Mouse (Mus musculus) regulatory T cell (primary cell): Measurements from ENCODE around the gene Zfp784.
"Not testable (repeated sequence)": the region's sequence is repeated elsewhere in the genome, so short reads cannot be mapped to it uniquely, and the experiment has no call there.

ENCODE experiments used
- in situ Hi-C: fragments of 300-600 bp; cut with MboI, MseI; formaldehyde crosslinking; loops from one replicate; pipeline ENCODE4 v1.15.1; 2025; ENCODE audit warnings: high pct_unique_total_duplicates

The Zfp784 gene

GRCm38 (mm10) chr7:5029946-5030345 lies 8.3 kb downstream of the Zfp784 start:
- in situ Hi-C loops = no loop called here

- in situ Hi-C loops = no loop called here
Measured at GRCm38 (mm10) chr7:5029543-5029942, 8.7 kb downstream of the Zfp784 start.

- in situ Hi-C loops = loop anchor here (5.0 kb wide), 1 partner anchor 36 kb away; no protein-coding TSS in a partner anchor
Measured at GRCm38 (mm10) chr7:5021197-5021596, 17.0 kb downstream of the Zfp784 start.

GRCm38 (mm10) chr7:5020685-5021084 lies 17.6 kb downstream of the Zfp784 start:
- in situ Hi-C loops = loop anchor here (5.0 kb wide), 1 partner anchor 37 kb away; no protein-coding TSS in a partner anchor

DNA sequence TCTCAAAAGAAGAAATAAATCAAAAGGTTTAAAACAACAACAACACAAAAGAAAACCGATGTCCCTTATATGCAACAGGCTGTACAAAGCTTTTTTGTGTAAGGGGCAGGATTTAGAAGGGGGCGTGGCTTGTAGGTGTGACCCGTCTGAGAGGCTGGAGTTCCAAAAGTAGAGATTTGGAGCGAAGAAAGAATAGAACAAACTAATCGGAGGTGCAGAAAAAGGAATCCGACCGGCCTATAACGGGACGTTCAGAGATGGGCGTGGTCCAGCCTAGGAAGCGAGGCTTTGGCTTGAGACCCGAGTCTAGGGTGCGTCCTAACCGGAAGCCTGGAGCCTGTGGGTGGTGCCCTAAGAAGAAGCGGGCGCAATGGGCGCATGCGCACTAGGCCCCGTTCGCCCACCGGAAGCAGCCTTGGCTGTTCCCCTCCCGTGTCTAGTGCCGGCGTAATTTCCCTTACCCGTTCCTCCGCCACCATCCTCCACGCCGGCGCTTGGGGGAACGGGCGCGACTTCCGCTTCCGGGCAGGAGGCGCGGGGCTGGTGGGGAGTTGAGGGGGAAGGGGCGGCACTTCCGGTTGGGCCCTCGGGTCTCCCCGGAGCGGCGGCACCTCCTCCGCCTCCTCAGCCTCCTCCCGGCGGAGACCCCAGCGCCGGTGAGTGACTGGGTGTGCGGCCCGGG lies 18.1 kb downstream of the Zfp784 start, which contains the start of the genes Zfp865 and Ccdc106:
Zfp865 (plus strand) TSS at position 377 of the 682 bp plus-strand sequence.
Ccdc106 (plus strand) TSS at position 554 of the 682 bp plus-strand sequence.
- in situ Hi-C loops = loop anchor here (5.0 kb wide), 2 partner anchors 37 to 338 kb away; no protein-coding TSS in a partner anchor

DNA sequence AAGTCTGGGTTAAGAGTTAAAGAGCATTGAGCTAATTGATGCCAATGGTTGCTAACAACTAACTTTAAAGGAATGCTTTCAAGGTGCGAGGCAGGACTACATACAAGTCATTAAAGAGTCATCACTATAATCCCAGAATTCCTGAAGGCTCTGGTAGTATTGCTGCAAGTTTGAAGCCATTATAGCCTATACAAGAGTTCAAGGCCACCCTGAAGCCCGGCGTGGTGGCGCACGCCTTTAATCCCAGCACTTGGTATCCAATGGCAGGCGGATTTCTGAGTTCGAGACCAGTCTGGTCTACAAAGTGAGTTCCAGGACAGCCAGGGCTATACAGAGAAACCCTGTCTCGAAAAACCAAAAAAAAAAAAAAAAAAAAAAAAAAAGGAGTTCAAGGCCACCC lies 18.7 kb downstream of the Zfp784 start:
- in situ Hi-C loops = loop anchor here (5.0 kb wide), 1 partner anchor 337 kb away; no protein-coding TSS in a partner anchor

DNA sequence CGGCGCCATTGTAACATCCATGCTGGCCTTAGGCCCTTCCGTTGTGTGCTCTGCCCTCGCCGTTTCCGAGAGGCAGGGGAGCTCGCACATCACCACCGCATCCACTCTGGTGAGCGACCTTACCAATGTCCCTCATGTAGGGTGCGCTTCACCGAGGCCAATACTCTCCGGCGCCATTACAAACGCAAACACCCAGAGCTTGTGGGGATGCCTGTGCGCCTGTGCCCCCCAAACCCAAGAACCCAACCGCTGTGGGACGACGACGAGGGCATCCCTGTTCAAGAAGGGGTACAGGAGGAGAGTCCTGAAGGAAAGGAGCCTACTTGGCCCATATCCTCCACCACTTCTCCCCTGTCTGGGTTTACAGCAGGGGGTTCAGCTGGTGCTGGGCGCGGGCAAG lies 20.3 kb downstream of the Zfp784 start:
- in situ Hi-C loops = loop anchor here (5.0 kb wide), 1 partner anchor 336 kb away; no protein-coding TSS in a partner anchor

DNA sequence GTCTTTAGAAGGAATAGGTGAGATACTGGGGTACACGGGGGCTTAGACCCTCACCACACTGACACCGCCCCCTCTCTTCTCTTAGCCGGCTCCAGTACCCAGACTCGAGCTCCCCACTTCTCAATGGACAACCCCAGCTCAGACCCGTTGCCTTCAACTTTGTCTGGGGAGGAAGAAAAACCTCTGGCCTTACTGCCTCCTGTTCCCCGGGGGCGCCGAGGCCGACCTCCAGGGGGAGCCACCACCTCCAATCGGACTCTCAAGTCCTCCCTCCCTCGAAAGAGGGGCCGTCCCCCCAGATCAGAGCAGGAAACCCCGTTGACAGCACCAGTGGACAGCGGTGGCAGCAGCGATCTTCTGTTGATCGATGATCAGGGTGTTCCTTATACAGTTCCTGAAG lies 20.9 kb downstream of the Zfp784 start:
- in situ Hi-C loops = loop anchor here (5.0 kb wide), 1 partner anchor 335 kb away; no protein-coding TSS in a partner anchor

- in situ Hi-C loops = loop anchor here (5.0 kb wide), 1 partner anchor 335 kb away; no protein-coding TSS in a partner anchor
Measured at GRCm38 (mm10) chr7:5016920-5017319, 21.3 kb downstream of the Zfp784 start.

GRCm38 (mm10) chr7:5016057-5016456 lies 22.2 kb downstream of the Zfp784 start:
- in situ Hi-C loops = loop anchor here (5.0 kb wide), 1 partner anchor 334 kb away; no protein-coding TSS in a partner anchor

- in situ Hi-C loops = loop anchor here (5.0 kb wide), 1 partner anchor 333 kb away; no protein-coding TSS in a partner anchor
Measured at GRCm38 (mm10) chr7:5015118-5016001, 22.9 kb downstream of the Zfp784 start, which contains the start of gene Gm44973. TSS of gene Gm44973 (plus strand) at chr7:5015496.

GRCm38 (mm10) chr7:5014251-5015117 lies 23.8 kb downstream of the Zfp784 start, which contains the start of the genes Zfp524 and Fiz1:
TSS of gene Zfp524 (plus strand) at chr7:5014415.
TSS of gene Fiz1 (minus strand) at chr7:5014697.
- in situ Hi-C loops = loop anchor here (5.0 kb wide), 1 partner anchor 332 kb away; no protein-coding TSS in a partner anchor

DNA sequence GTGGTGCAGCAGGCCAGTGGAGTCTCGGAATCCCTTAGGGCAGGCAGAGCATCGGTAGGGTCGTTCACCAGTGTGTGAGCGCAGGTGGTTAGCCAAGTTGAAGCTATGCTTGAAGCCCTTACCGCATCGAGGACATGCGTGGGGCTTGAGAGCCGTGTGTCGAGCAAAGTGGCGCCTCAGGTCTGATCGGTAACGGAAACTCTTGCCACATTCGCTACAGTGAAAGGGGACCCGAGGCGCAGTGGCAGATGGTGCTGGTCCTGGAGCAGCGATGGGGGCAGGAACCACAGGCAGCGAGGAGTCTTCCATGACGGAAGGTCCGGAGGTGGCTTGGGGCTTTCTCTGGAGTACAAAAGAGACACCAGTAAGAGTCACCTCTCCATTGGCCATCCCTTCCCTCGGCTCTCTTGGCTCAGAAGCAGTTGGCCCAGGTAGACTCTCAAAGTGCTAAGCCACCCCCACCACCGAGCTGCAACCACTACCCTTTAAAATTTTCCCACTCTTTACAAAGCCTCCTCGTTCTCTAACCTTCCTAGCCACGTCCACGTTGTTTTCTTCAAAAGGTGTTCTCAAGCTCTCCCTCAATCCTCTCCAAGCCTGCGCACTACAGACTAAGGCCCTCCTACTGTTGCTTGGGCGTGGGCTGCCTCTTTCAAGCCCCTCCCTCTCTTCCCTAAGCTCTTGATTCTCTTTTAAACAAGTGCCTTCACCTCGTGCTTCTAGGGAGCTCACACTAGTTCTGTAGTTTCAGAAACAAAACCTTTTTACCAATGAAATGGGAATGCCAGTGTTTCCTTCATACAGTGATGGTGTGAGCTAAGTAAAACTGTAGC lies 25.3 kb downstream of the Zfp784 start:
- in situ Hi-C loops = no loop called here

- in situ Hi-C loops = no loop called here
Measured at GRCm38 (mm10) chr7:5008229-5008628, 30.0 kb downstream of the Zfp784 start.

DNA sequence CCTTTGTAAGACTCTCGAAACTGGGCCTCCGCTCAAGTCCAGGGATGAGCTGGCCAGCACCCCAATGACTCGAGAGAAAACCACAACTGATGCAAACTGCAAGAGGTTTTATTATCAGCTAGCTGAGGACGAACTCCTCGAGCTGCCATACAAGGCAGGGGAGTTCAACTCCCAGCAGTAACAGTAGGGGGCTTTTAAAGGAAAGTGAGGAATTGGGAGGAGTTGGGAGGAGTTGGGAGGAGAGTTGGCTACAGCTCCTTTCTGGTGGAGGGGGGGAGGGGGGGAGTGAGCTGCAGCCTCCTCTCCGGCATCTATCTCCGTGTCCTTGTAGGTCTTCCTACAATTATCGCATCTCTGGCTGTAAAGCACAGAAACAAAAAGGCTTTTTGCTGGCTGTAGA lies 35.4 kb downstream of the Zfp784 start:
- in situ Hi-C loops = not testable (repeated sequence)

DNA sequence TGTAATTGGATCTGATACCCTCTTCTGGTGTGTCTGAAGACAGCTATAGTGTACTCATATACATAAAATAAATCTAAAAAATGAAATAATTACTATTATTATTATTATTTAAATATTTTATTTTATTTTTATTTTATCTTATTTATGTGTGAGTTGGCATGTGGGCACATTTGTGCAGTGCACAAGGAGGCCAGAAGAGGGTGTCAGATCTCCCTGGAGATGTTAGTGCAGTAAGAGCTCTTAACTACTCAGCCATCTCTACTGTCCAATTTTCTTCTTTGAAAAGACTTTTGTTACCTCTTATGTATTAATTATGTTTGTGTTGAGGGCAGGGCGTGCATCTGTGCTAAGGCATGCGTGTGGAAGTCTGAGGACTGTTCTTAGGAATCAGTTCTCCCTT lies 38.4 kb downstream of the Zfp784 start:
- in situ Hi-C loops = no loop called here

DNA sequence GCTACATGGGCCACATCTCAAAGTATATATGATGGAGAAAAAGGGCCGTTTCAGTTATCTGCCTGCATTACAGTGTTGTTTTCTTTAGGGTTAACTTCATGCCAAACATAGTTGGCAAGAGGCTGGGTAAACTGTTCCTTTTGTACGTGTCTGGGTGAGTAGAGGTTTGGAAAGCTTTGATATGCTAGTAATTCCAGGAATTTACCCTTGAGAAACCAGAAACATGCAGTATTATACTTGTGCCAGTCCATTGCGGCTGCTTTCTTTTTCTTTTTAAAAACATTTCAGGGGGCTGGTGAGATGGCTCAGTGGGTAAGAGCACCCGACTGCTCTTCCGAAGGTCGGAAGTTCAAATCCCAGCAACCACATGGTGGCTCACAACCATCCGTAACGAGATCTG lies 41.3 kb downstream of the Zfp784 start:
- in situ Hi-C loops = no loop called here

DNA sequence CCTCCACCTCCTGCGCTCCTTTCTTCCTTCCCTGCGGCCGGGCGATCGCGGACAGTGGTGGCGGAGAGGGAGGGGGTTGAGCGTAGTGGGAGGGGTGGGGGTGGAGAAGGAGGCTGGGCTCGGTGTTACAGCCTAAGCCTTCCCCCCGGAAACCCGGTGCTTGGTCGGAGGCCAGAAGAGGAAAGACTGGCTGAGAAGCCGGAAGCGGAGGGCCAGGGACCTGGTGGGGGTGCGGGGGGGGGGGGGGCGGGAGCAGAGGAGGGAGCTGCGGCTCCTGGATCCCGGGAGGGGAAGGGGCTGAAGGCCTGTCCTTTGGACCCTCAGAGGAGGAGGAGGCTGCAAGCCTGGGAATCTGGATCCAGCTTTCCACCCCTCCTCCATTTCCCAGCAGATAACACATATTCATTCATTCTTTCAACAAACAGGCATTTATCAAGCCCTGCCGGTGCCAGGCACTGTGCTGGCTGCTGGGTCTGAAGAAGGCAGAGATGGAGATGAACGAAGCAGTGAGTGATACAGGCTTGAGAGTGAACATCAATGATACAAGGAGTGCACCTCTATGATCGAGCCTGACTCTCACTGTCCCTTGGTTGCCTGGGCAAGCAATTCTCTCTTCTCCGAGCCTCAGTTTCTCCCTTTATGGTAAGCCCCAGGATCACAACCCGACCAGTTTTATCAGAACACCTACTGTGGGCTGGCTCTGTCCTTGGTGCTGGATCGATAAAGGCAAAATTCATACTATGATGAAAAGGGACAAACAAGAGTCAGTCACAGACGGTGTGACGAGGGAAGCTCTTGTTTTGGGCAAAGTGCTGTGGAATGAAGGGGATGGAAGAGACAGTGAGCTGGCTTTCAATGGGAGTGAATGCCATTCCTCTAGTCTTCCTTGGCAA lies 42.0 kb downstream of the Zfp784 start, which contains the start of gene Zfp579:
Zfp579 (minus strand) TSS at position 156 of the 893 bp plus-strand sequence.
- in situ Hi-C loops = no loop called here
